Mouse (Mus musculus) kidney, embryonic 15.5 days (tissue): ENCODE data around the gene Glp2r. TPM values are rescaled to one million over a fixed set of nuclear protein-coding genes. Genes with fewer than 3 reads are reported as not detected.

Source experiments
- ATAC-seq: fragments of 200-750 bp; cut with Nextera tagmentation; replicated peaks from 2 replicates; pipeline ENCODE4 v1.8.0; 2017; ENCODE audit warnings: moderate TSS enrichment; ENCODE audit not compliant: low FRiP score
- H3K27ac ChIP-seq: fragments of 300-500 bp; sonication (generic); 2 replicates; pipeline ENCODE4 v1.5.1; 2015; ENCODE audit warnings: mild to moderate bottlenecking, inconsistent platforms
- H3K27me3 ChIP-seq: fragments of 300-500 bp; sonication (generic); 2 replicates; pipeline ENCODE4 v1.6.1; 2015; ENCODE audit warnings: inconsistent platforms
- H3K36me3 ChIP-seq: fragments of 300-500 bp; sonication (generic); 2 replicates; pipeline ENCODE4 v1.6.1; 2015; ENCODE audit warnings: inconsistent platforms
- H3K4me1 ChIP-seq: fragments of 300-500 bp; sonication (generic); 2 replicates; pipeline ENCODE4 v1.6.1; 2015; ENCODE audit warnings: inconsistent platforms
- H3K4me2 ChIP-seq: fragments of 300-500 bp; sonication (generic); 2 replicates; pipeline ENCODE4 v1.6.1; 2015; ENCODE audit warnings: moderate library complexity, mild to moderate bottlenecking, inconsistent platforms
- H3K4me3 ChIP-seq: fragments of 300-500 bp; sonication (generic); replicated peaks from 2 replicates; pipeline ENCODE4 v1.5.1; 2015; ENCODE audit warnings: mild to moderate bottlenecking, inconsistent platforms
- H3K9ac ChIP-seq: fragments of 300-500 bp; sonication (generic); 2 replicates; pipeline ENCODE4 v1.6.1; 2015; ENCODE audit warnings: mild to moderate bottlenecking, inconsistent platforms
- H3K9me3 ChIP-seq: fragments of 300-500 bp; sonication (generic); replicated peaks from 2 replicates; pipeline ENCODE4 v1.6.1; 2016; ENCODE audit warnings: inconsistent platforms
- WGBS: fragments of 180-500 bp; shearing (Covaris S2); methylation state at CpG from one replicate; pipeline ENCODE4 v1.1.7; 2015; ENCODE audit warnings: mixed read lengths; 5-methylcytosine and 5-hydroxymethylcytosine counted together
- polyA plus RNA-seq: library from polyadenylated mRNA; unstranded; fragments of >200 nt; fragmentation: Nextera tagmentation; extraction: Ambion mirVana; gene quantifications from 2 replicates; pipeline ENCODE4 v1.2.1, GENCODE M21; 2015

Gene Glp2r
- 0.17 and 0.19 TPM in 2 replicates for polyA plus RNA-seq

GRCm38 (mm10) chr11:67771053-67771452, at the start of gene Glp2r:
Gene Glp2r, minus strand, starts transcription at chr11:67771153.
- H3K36me3 ChIP-seq = no peaks in the 10 kb centered on the region
- no peak within 1 kb of the TSS for H3K9ac ChIP-seq
- no peak within 1 kb of the TSS for H3K4me3 ChIP-seq
- 82% methylated on average over 14 of the region's 14 CpGs for WGBS
- H3K27me3 ChIP-seq = no peaks in the 10 kb centered on the region
- no peaks in the 10 kb centered on the region for H3K4me1 ChIP-seq
- no peak within 1 kb of the TSS for H3K4me2 ChIP-seq
- no peak for ATAC-seq
- H3K9me3 ChIP-seq = no peaks in the 10 kb centered on the region
- no peak within 1 kb of the TSS for H3K27ac ChIP-seq

- Histone ChIP-seq H3K4me3 (no peak overlapping the region), H3K9ac (no peak overlapping the region), H3K4me1 (no peaks in the 10 kb centered on the region), H3K4me2 (no peak overlapping the region), H3K9me3 (no peaks in the 10 kb centered on the region), H3K27ac (no peak overlapping the region), H3K27me3 (no peaks in the 10 kb centered on the region), H3K36me3 (no peaks in the 10 kb centered on the region)
- WGBS = 24% methylated on average over 4 of the region's 4 CpGs
- no peak for ATAC-seq
These were observed 49.3 kb upstream of the Glp2r start for GRCm38 (mm10) chr11:67820221-67820620.

- H3K27ac ChIP-seq = no peak overlapping the region
- H3K4me1 ChIP-seq = no peaks in the 10 kb centered on the region
- H3K9ac ChIP-seq = no peak overlapping the region
- H3K4me3 ChIP-seq = no peak overlapping the region
- no peaks in the 10 kb centered on the region for H3K27me3 ChIP-seq
- WGBS = 12% methylated on average over 5 of the region's 5 CpGs
- H3K9me3 ChIP-seq = no peaks in the 10 kb centered on the region
- H3K36me3 ChIP-seq = no peaks in the 10 kb centered on the region
- ATAC-seq = no peak
- H3K4me2 ChIP-seq = peak overlapping the region; percentile 48
These were observed 48.7 kb upstream of the Glp2r start for GRCm38 (mm10) chr11:67819604-67820003.

DNA sequence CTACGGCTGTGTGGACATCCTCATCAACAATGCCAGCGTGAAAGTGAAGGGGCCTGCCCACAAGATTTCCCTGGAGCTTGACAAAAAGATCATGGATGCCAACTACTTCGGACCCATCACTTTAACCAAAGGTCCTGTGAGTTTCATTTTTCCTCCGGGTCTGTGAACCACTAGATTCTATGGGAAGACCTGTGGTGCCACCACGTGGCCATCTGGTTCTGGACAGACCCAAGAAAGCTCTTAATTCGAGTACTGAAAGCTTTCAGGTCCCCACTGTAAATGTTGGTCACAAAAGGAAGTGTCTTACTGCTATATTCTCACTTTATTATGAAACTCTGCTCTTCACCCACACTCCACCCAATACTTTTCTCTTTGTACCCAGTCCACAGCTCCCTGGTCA, 40.6 kb upstream of the Glp2r start:
- no peaks in the 10 kb centered on the region for H3K36me3 ChIP-seq
- no peaks in the 10 kb centered on the region for H3K27me3 ChIP-seq
- no peak overlapping the region for H3K4me2 ChIP-seq
- H3K9me3 ChIP-seq = no peaks in the 10 kb centered on the region
- ATAC-seq = no peak
- H3K9ac ChIP-seq = no peak overlapping the region
- no peaks in the 10 kb centered on the region for H3K4me1 ChIP-seq
- H3K4me3 ChIP-seq = no peak overlapping the region
- 77% methylated on average over 6 of the region's 6 CpGs for WGBS
- no peak overlapping the region for H3K27ac ChIP-seq

DNA sequence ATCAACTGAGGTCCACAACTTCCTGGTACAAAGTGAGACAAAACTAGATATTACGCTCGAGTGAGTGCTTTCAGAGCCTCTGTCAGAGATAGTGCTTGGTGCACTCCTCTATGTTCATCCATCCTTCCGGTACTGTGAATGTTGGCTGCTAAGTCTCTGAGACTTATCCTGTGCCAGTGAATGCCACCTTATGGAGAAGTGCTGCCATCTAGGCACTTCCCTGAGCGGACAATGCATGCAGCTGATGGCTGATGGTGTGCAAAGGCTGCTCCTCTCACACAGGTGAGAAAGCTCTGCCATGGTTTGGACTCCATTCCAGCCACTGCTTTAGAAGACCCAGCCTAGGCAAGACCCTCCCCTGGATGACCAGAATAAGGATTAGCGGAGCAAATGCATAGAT, 37.1 kb upstream of the Glp2r start:
- Histone ChIP-seq H3K36me3 (no peaks in the 10 kb centered on the region), H3K4me1 (no peaks in the 10 kb centered on the region), H3K27ac (no peak overlapping the region), H3K4me3 (no peak overlapping the region), H3K9ac (no peak overlapping the region), H3K27me3 (no peaks in the 10 kb centered on the region), H3K9me3 (no peaks in the 10 kb centered on the region), H3K4me2 (no peak overlapping the region)
- ATAC-seq = no peak
- 78% methylated on average over 5 of the region's 5 CpGs for WGBS

- WGBS = 74% methylated on average over 11 of the region's 11 CpGs
- ATAC-seq = no peak
These were observed 36.1 kb upstream of the Glp2r start for GRCm38 (mm10) chr11:67806832-67807597.

DNA sequence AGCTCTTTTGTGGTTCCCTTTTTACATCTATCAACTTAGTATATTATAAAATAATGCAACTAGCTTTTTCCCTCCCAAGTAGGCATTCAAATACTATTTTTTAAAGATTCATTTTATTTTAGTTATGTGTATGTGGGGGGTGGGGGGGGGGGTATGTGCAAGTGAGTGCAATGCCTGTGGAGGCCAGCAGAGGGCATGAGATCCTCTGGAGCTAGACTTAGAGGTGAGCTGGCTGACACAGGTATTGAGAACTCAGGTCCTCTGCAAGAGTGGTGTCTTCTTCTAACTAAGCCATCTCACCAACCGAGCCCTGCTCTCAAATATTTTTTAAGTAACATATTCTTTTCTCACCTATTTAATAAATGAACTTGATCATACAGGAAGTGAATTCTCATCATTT, 34.6 kb upstream of the Glp2r start:
- Histone ChIP-seq H3K9ac (no peak overlapping the region), H3K4me1 (peaks cover 4% of the 10 kb centered on the region; the same call in 1 of the 2 replicates), H3K4me2 (no peak overlapping the region), H3K36me3 (no peaks in the 10 kb centered on the region), H3K4me3 (no peak overlapping the region), H3K27me3 (no peaks in the 10 kb centered on the region), H3K27ac (no peak overlapping the region), H3K9me3 (no peaks in the 10 kb centered on the region)
- no peak for ATAC-seq
- WGBS = 95% methylated on average over 1 of the region's 1 CpGs

More at GRCm38 (mm10) chr11:67806832-67807597, 36.1 kb upstream of the Glp2r start:
- H3K36me3 ChIP-seq = no peaks in the 10 kb centered on the region
- no peaks in the 10 kb centered on the region for H3K4me1 ChIP-seq
- no peak overlapping the region for H3K9ac ChIP-seq
- no peaks in the 10 kb centered on the region for H3K27me3 ChIP-seq
- no peak overlapping the region for H3K27ac ChIP-seq
- H3K4me2 ChIP-seq = no peak overlapping the region
- no peak overlapping the region for H3K4me3 ChIP-seq
- no peaks in the 10 kb centered on the region for H3K9me3 ChIP-seq

DNA sequence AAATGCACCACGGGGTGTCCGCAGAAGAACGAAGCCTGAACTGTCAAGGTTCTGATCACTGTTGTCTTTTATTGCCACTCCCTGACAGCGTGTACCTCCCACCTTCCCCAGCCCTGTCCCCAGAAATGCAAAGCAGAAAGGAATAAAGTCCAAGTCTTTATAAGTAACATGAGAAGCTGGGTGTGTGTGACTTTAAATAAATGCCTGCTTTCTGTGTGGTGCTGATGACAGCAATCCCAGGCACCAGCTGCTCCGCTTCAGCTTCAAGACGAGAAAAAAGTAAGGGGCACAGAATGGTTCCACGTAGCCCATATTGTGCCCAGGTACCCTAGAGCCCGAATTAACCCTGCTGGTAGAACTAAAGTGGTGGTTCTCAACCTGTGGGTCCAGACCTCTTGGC, 30.2 kb upstream of the Glp2r start:
- no peak for ATAC-seq
- 39% methylated on average over 8 of the region's 8 CpGs for WGBS

GRCm38 (mm10) chr11:67800130-67800723, 29.3 kb upstream of the Glp2r start:
- H3K4me3 ChIP-seq = no peak overlapping the region
- no peak for ATAC-seq

More for the DNA sequence above, 30.2 kb upstream of the Glp2r start:
- Histone ChIP-seq H3K9me3 (no peaks in the 10 kb centered on the region), H3K27ac (no peak overlapping the region), H3K27me3 (no peaks in the 10 kb centered on the region), H3K36me3 (no peaks in the 10 kb centered on the region), H3K9ac (no peak overlapping the region), H3K4me2 (no peak overlapping the region), H3K4me3 (no peak overlapping the region), H3K4me1 (peaks cover 4% of the 10 kb centered on the region; the same call in 1 of the 2 replicates)

GRCm38 (mm10) chr11:67797931-67798330, 27.0 kb upstream of the Glp2r start, which contains the start of gene Dhrs7c:
Gene Dhrs7c, plus strand, starts transcription at chr11:67798187.
- no peak for ATAC-seq
- H3K4me1 ChIP-seq = peaks cover 4% of the 10 kb centered on the region; the same call in 1 of the 2 replicates
- no peak within 1 kb of the TSS for H3K27ac ChIP-seq
- H3K4me3 ChIP-seq = no peak within 1 kb of the TSS
- no peak within 1 kb of the TSS for H3K9ac ChIP-seq
- WGBS = 65% methylated on average over 7 of the region's 7 CpGs
- H3K9me3 ChIP-seq = no peaks in the 10 kb centered on the region
- H3K27me3 ChIP-seq = no peaks in the 10 kb centered on the region
- no peak within 1 kb of the TSS for H3K4me2 ChIP-seq
- H3K36me3 ChIP-seq = no peaks in the 10 kb centered on the region

More at GRCm38 (mm10) chr11:67800130-67800723, 29.3 kb upstream of the Glp2r start:
- Histone ChIP-seq H3K9ac (no peak overlapping the region), H3K27me3 (no peaks in the 10 kb centered on the region), H3K27ac (no peak overlapping the region), H3K36me3 (no peaks in the 10 kb centered on the region), H3K9me3 (no peaks in the 10 kb centered on the region), H3K4me1 (peaks cover 4% of the 10 kb centered on the region; the same call in 1 of the 2 replicates), H3K4me2 (no peak overlapping the region)

DNA sequence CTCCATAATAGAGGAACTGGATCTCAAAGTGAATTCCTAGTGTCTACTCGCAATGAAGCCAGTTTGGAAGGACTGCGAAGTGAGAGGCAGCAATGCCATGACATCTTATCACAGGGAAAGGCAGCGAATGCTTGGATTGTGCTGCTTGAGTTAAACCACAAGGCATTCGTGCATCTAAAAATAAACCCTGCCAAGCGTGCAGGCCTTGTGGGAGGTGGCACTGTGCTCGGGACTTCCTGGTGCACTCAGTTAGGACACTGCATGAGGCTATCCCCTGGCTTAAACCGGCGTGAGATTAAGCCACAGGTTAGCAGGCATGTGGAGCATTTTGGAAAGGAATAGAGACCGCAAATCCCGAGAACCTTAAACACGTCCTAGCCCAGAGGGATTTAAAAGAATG, 19.2 kb upstream of the Glp2r start:
- Histone ChIP-seq H3K27ac (no peak overlapping the region), H3K9ac (no peak overlapping the region), H3K36me3 (no peaks in the 10 kb centered on the region), H3K4me1 (no peaks in the 10 kb centered on the region), H3K4me3 (no peak overlapping the region), H3K27me3 (no peaks in the 10 kb centered on the region), H3K4me2 (no peak overlapping the region), H3K9me3 (no peaks in the 10 kb centered on the region)
- WGBS = 70% methylated on average over 11 of the region's 11 CpGs
- ATAC-seq = no peak

GRCm38 (mm10) chr11:67774379-67774778, 3.4 kb upstream of the Glp2r start, which contains the start of gene Gsg1l2:
Gene Gsg1l2, plus strand, starts transcription at chr11:67774608.
- no peak within 1 kb of the TSS for H3K4me3 ChIP-seq
- no peaks in the 10 kb centered on the region for H3K4me1 ChIP-seq
- no peak within 1 kb of the TSS for H3K4me2 ChIP-seq
- 83% methylated on average over 12 of the region's 12 CpGs for WGBS
- H3K27ac ChIP-seq = no peak within 1 kb of the TSS
- no peaks in the 10 kb centered on the region for H3K27me3 ChIP-seq
- no peaks in the 10 kb centered on the region for H3K9me3 ChIP-seq
- no peak for ATAC-seq
- H3K9ac ChIP-seq = no peak within 1 kb of the TSS
- no peaks in the 10 kb centered on the region for H3K36me3 ChIP-seq
